ENCODE assay signal across 19 mouse cellular contexts in the genomic region with DNA sequence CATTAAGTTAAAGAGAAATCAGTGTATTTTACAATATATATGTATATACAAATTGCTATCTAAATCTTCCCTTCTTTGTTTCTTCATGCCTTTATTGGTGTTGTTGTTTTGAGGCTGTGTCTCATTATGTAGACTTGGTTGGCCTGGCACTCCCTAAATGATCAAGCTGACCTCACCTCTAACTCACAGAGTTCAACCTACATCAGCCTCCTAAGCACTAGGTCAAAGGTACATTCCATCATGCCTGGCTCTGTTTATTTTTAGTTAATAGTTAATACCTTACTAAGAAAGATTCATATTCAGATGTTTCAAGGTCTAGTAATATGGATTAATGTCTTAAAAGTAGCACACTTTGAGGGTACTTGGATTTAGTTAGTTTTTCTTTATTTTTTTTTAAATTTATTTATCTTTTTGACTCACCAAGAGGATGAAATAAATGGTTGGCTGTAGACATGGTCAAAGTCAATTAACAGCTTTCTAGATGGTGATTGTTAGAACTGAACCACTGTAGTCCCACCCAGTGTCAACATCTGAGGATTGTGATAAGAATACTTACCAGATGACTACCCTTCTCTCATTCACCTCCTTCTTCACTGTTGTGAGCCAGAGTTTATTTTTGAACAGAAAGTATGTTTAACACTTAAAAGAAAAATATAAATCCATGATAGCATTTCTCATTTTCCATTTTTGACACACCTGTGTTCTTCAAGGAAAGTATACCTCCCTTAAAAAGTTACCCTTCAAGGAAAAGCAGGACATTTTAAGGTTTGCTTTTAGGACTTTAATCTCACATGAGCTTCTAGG. TPM values are rescaled to one million over a fixed set of nuclear protein-coding genes. Genes with fewer than 3 reads are reported as not detected.
"Had no signal": no experiment of that assay in that cellular context is flagged by ENCODE, and none has a peak within 500 bp of the region (broad histone marks: within the 10 kb centered on the region; RNA-seq: fewer than 3 reads in every experiment).

A gene (minus strand): TSS at position 754 of the 804 bp plus-strand sequence.

- DNase-seq: kidney, postnatal 25 days; layer of hippocampus, postnatal 36 days; left cerebral cortex, postnatal 4 days; lung, adult 18-20 months; lung, postnatal 36 days; midbrain, embryonic 14.5 days; right cerebral cortex, postnatal 4 days; spleen, adult 18-20 months; thymus, adult 18-20 months; thymus, postnatal 25 days had no signal

- H3K4me2 ChIP-seq: hindbrain, embryonic 12.5 days; limb, embryonic 13.5 days had no signal

- H3K27me3 ChIP-seq: hindbrain, embryonic 12.5 days; limb, embryonic 13.5 days had no signal

- H3K9ac ChIP-seq: hindbrain, embryonic 12.5 days; limb, embryonic 13.5 days had no signal

- H3K27ac ChIP-seq: hindbrain, embryonic 12.5 days; limb, embryonic 13.5 days had no signal

- H3K4me1 ChIP-seq: hindbrain, embryonic 12.5 days; limb, embryonic 13.5 days had no signal

- ATAC-seq: hindbrain, embryonic 16.5 days; inflammation-experienced regulatory T-cells, adult 6 months had no signal

- H3K9me3 ChIP-seq: hindbrain, embryonic 12.5 days; limb, embryonic 13.5 days had no signal

- H3K36me3 ChIP-seq: hindbrain, embryonic 12.5 days; limb, embryonic 13.5 days had no signal

- H3K4me3 ChIP-seq: hindbrain, embryonic 12.5 days; limb, embryonic 13.5 days; myocyte had no signal

RNA-seq across cellular contexts. Expression of the gene that starts here (rescaled TPM):
- polyA plus RNA-seq: hindbrain, embryonic 12.5 days; hindbrain, embryonic 16.5 days; inflammation-experienced regulatory T-cells, adult 6 months; kidney, embryonic 14.5 days; limb, embryonic 13.5 days; lung, embryonic 16.5 days; midbrain, embryonic 14.5 days; myocyte; neural tube, embryonic 11.5 days; urinary bladder, adult 2 months had no signal
